Mouse (Mus musculus) megakaryocyte, adult 5-6 weeks (primary cell): ENCODE data around the gene Tfrc. TPM values are rescaled to one million over a fixed set of nuclear protein-coding genes. Genes with fewer than 3 reads are reported as not detected.

ENCODE experiments used
- total RNA-seq, 2 experiments: library from RNA; stranded (forward) in 1 of 2; stranded (reverse) in 1 of 2; fragments of 153-499, 151-499 nt in 1 of 2; fragments of 221-1000, 200-1000 nt in 1 of 2; gene quantifications; 2 replicates each; pipeline versions ENCODE4 v1.2.3 to v1.2.4; 2015 to 2017

The Tfrc gene
- total RNA-seq, 2 experiments from 2014 or later = 29.5 to 29.6 TPM

Other genes starting within 250 kb of the Tfrc start
- gene Tm4sf19, start 208.4 kb upstream of the Tfrc start, total RNA-seq (2015) = not detected in 2 replicates
- gene Tm4sf19, start 208.4 kb upstream of the Tfrc start, total RNA-seq (2017) = not detected in 2 replicates
- gene Tctex1d2, start 189.2 kb upstream of the Tfrc start, total RNA-seq (2015) = 25.3 and 25.4 TPM in 2 replicates
- 26.2 and 30.9 TPM in 2 replicates for gene Tctex1d2, start 189.2 kb upstream of the Tfrc start, total RNA-seq (2017)
- 32.5 and 38.2 TPM in 2 replicates for gene Pcyt1a, start 178.0 kb upstream of the Tfrc start, total RNA-seq (2015)
- gene Pcyt1a, start 178.0 kb upstream of the Tfrc start, total RNA-seq (2017) = 43.9 and 59.9 TPM in 2 replicates
- gene Slc51a, start 121.0 kb upstream of the Tfrc start, total RNA-seq (2015) = not detected in 2 replicates
- 0.94 TPM in 1 of 2 replicates, not detected in the other for gene Slc51a, start 121.0 kb upstream of the Tfrc start, total RNA-seq (2017)
- gene Zdhhc19, start 112.7 kb upstream of the Tfrc start, total RNA-seq (2015) = 0.33 TPM in 1 of 2 replicates, not detected in the other
- not detected in 2 replicates for gene Zdhhc19, start 112.7 kb upstream of the Tfrc start, total RNA-seq (2017)
- 5.5 and 12.0 TPM in 2 replicates for gene Tnk2, start 35.0 kb downstream of the Tfrc start, total RNA-seq (2015)
- gene Tnk2, start 35.0 kb downstream of the Tfrc start, total RNA-seq (2017) = 6.4 and 8.6 TPM in 2 replicates
- gene Muc4, start 127.0 kb downstream of the Tfrc start, total RNA-seq (2015) = not detected in 2 replicates
- gene Muc4, start 127.0 kb downstream of the Tfrc start, total RNA-seq (2017) = not detected in 2 replicates
- gene Muc20, start 188.5 kb downstream of the Tfrc start, total RNA-seq (2015) = 0.87 and 2.0 TPM in 2 replicates
- gene Muc20, start 188.5 kb downstream of the Tfrc start, total RNA-seq (2017) = 0.29 TPM in 1 of 2 replicates, not detected in the other
- not detected in 2 replicates for gene Smbd1, start 201.6 kb downstream of the Tfrc start, total RNA-seq (2015)
- not detected in 2 replicates for gene Smbd1, start 201.6 kb downstream of the Tfrc start, total RNA-seq (2017)